Mouse (Mus musculus): ENCODE results near the gene Cask. TPM values are rescaled to one million over a fixed set of nuclear protein-coding genes. Genes with fewer than 3 reads are reported as not detected.

The Cask gene
- polyA plus RNA-seq, 1 experiment: 0.15 TPM

DNA sequence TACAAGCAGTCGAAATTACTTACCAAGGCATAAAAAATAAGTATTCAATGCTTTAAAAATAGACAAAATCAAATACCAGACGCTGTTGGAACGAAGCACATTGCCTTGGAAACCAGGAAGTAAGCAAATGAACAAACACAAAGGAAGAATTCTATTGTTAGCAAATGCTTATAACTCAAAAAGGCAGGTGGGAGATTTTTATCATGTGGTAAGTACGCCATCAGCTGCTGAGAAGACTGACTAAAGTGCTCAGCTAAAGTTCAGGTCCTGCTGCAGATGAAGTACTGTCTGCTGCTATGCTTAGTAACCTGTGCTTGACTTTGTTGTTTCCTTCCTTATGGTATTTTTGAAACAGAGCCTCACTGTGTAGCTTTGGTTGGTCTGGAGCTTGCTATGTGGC lies 232.7 kb downstream of the Cask start:
- no peaks in the 10 kb centered on the region for H3K27me3 ChIP-seq (ENCODE audit: control insufficient read depth)
- TF ChIP-seq GATA1 (IDR thresholded peaks at IDR 0.05; ENCODE audit: low read length): no peak
- no peak for TF ChIP-seq TAL1 (IDR thresholded peaks at IDR 0.05; ENCODE audit: low read length)
- H3K4me1 ChIP-seq (ENCODE audit: control insufficient read depth): no peaks in the 10 kb centered on the region
- H3K4me3 ChIP-seq (replicated peaks): no peak overlapping the region
- no peaks in the 10 kb centered on the region for H3K36me3 ChIP-seq (ENCODE audit: control insufficient read depth)
- no peaks in the 10 kb centered on the region for H3K9me3 ChIP-seq (ENCODE audit: control insufficient read depth, low read length)

- Histone ChIP-seq H3K4me1 (ENCODE audit: control insufficient read depth) (no peaks in the 10 kb centered on the region), H3K27me3 (ENCODE audit: control insufficient read depth) (no peaks in the 10 kb centered on the region), H3K9me3 (ENCODE audit: control insufficient read depth, low read length) (no peaks in the 10 kb centered on the region), H3K4me3 (replicated peaks) (no peak overlapping the region), H3K36me3 (ENCODE audit: control insufficient read depth) (no peaks in the 10 kb centered on the region)
- TF ChIP-seq TAL1 (IDR thresholded peaks at IDR 0.05; ENCODE audit: low read length): no peak
These were observed 233.9 kb downstream of the Cask start for GRCm38 (mm10) chrX:13617294-13617693.

DNA sequence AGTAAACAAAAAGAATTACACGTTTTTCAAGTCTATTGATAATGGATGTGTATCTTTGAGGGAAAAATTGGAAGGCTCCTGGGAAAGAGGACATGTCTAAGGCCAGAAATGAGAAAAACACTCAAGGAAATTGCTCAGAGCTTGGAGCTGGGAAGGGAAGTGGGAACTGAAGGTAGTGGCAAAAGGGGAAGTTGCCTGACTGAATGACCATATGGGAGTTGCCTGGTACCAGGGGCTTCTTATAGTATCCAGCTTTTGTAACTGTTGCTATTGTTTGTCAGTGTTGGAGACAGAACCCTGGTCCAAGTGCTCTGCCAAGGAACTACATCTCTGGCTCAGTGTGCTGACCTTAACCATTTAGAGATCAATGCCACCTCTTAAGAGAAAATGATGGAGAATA lies 234.4 kb downstream of the Cask start:
- H3K4me3 ChIP-seq (replicated peaks): no peak overlapping the region
- H3K9me3 ChIP-seq (ENCODE audit: control insufficient read depth, low read length): no peaks in the 10 kb centered on the region
- TF ChIP-seq GATA1 (IDR thresholded peaks at IDR 0.05; ENCODE audit: low read length) (no peak), TAL1 (IDR thresholded peaks at IDR 0.05; ENCODE audit: low read length) (no peak)
- H3K4me1 ChIP-seq (ENCODE audit: control insufficient read depth): no peaks in the 10 kb centered on the region
- H3K36me3 ChIP-seq (ENCODE audit: control insufficient read depth): no peaks in the 10 kb centered on the region
- H3K27me3 ChIP-seq (ENCODE audit: control insufficient read depth): no peaks in the 10 kb centered on the region

DNA sequence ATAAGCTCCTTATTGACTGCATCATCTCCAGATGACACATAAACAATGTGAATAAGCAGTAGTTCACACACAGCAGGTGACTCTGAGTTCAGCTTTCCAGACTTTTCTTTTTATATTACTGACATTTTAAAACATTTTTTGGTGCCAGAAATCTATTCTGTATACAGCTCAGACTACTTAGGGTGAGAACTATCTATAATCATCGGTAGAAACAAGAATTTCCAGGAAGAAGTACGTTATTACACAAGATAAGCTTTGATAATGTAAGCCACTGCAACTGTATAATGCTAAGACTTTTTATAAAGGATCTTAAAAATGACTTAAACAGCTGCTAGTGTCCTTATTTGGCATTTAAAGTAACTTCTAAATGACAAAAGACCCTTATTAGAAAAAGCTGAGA lies 239.1 kb downstream of the Cask start:
- Histone ChIP-seq H3K9me3 (ENCODE audit: control insufficient read depth, low read length) (no peaks in the 10 kb centered on the region), H3K4me3 (replicated peaks) (no peak overlapping the region), H3K27me3 (ENCODE audit: control insufficient read depth) (no peaks in the 10 kb centered on the region), H3K4me1 (ENCODE audit: control insufficient read depth) (no peaks in the 10 kb centered on the region), H3K36me3 (ENCODE audit: control insufficient read depth) (no peaks in the 10 kb centered on the region)
- no peak for TF ChIP-seq GATA1 (IDR thresholded peaks at IDR 0.05; ENCODE audit: low read length)

DNA sequence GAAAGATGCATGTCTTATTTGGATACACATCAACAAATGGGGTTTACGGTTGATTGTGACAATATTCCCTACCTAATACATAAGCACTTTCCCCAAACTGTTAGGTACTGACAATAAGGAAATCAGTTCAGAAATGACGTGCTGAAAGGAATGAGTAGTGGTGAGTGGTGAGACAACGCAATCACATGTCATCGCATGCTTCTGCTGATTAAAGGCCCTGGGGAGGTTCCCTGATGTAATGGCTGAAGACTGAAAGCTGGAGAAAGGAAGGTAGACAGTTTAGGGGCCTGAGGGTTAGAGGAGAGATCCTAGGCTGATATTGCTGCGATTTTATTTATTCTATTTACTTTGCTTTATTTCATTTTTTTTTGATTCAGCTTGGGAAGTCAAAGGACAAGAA lies 240.1 kb downstream of the Cask start:
- TF ChIP-seq TAL1 (IDR thresholded peaks at IDR 0.05; ENCODE audit: low read length) (no peak), GATA1 (IDR thresholded peaks at IDR 0.05; ENCODE audit: low read length) (no peak)
- H3K27me3 ChIP-seq (ENCODE audit: control insufficient read depth): no peaks in the 10 kb centered on the region
- H3K9me3 ChIP-seq (ENCODE audit: control insufficient read depth, low read length): no peaks in the 10 kb centered on the region

DNA sequence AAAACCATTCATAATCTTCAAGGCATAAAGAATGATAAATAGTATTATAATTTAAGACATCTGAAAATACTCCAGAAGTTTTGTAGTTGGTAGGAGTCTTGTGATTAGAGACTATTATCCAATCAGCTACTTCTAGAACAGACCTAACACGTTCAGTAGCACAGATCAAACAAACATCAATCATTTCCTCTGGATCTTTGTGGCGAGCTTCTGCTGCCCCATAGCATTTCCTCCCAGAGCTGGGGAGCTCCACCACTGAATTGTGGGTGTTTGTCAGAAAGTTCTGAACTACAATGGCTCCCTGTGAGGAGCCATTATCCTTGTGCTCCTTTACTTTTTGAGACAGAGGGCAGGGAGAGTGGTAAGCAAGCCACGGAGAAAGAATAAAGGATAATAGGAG lies 243.4 kb downstream of the Cask start:
- Histone ChIP-seq H3K9me3 (ENCODE audit: control insufficient read depth, low read length) (no peaks in the 10 kb centered on the region), H3K36me3 (ENCODE audit: control insufficient read depth) (no peaks in the 10 kb centered on the region), H3K4me1 (ENCODE audit: control insufficient read depth) (no peaks in the 10 kb centered on the region), H3K27me3 (ENCODE audit: control insufficient read depth) (no peaks in the 10 kb centered on the region), H3K4me3 (replicated peaks) (no peak overlapping the region)
- TF ChIP-seq TAL1 (IDR thresholded peaks at IDR 0.05; ENCODE audit: low read length): no peak
- TF ChIP-seq GATA1 (IDR thresholded peaks at IDR 0.05; ENCODE audit: low read length): no peak

More for the DNA sequence above, 240.1 kb downstream of the Cask start:
- H3K4me3 ChIP-seq (replicated peaks): no peak overlapping the region
- H3K4me1 ChIP-seq (ENCODE audit: control insufficient read depth): no peaks in the 10 kb centered on the region
- no peaks in the 10 kb centered on the region for H3K36me3 ChIP-seq (ENCODE audit: control insufficient read depth)

GRCm38 (mm10) chrX:13606741-13607140 lies 244.4 kb downstream of the Cask start:
- Histone ChIP-seq H3K4me3 (replicated peaks) (no peak overlapping the region), H3K4me1 (ENCODE audit: control insufficient read depth) (no peaks in the 10 kb centered on the region), H3K27me3 (ENCODE audit: control insufficient read depth) (no peaks in the 10 kb centered on the region), H3K9me3 (ENCODE audit: control insufficient read depth, low read length) (no peaks in the 10 kb centered on the region), H3K36me3 (ENCODE audit: control insufficient read depth) (no peaks in the 10 kb centered on the region)
- no peak for TF ChIP-seq TAL1 (IDR thresholded peaks at IDR 0.05; ENCODE audit: low read length)

DNA sequence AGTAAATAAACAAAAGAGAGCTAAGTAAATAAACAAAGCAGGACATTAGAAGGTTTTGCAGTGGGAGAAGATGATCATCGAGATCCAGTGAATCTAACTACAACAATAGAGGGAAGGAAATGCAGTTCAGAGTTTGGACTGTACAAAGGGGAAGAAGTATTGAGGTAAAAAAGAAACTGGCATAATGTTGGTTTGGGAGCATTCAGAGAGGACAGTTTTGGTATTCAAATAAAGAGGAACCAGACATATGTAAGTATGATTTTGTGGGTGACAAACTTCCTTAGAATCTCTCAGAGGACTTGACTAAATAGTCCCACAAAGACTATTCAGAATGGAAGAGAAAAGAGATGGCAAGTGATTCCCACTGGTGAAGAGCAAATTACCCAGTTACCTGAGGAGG lies 251.2 kb downstream of the Cask start:
- TF ChIP-seq GATA1 (IDR thresholded peaks at IDR 0.05; ENCODE audit: low read length): no peak
- no peak for TF ChIP-seq TAL1 (IDR thresholded peaks at IDR 0.05; ENCODE audit: low read length)
- Histone ChIP-seq H3K4me1 (ENCODE audit: control insufficient read depth) (no peaks in the 10 kb centered on the region), H3K9me3 (ENCODE audit: control insufficient read depth, low read length) (no peaks in the 10 kb centered on the region), H3K36me3 (ENCODE audit: control insufficient read depth) (no peaks in the 10 kb centered on the region), H3K27me3 (ENCODE audit: control insufficient read depth) (no peaks in the 10 kb centered on the region), H3K4me3 (replicated peaks) (no peak overlapping the region)

DNA sequence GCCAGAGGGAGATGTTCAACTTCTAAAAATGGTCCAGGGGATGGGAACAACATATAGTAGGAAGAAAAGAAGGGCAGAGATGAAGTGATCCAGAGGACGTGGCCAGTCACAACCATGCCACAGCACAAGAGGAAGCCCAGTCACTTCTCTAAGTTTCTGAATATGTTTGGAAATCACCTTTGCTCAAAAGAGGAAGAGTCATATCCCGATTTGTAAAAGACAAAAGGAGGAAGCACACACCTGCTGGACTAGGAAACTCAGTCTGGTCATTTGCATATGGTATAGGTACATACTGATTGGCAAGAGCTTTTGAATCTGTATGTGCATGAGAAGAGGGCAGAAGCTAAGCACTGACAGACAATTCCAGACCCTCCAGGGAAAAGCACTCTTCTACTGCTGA lies 251.8 kb downstream of the Cask start:
- Histone ChIP-seq H3K36me3 (ENCODE audit: control insufficient read depth) (no peaks in the 10 kb centered on the region), H3K27me3 (ENCODE audit: control insufficient read depth) (no peaks in the 10 kb centered on the region), H3K4me1 (ENCODE audit: control insufficient read depth) (no peaks in the 10 kb centered on the region), H3K9me3 (ENCODE audit: control insufficient read depth, low read length) (no peaks in the 10 kb centered on the region), H3K4me3 (replicated peaks) (no peak overlapping the region)
- no peak for TF ChIP-seq GATA1 (IDR thresholded peaks at IDR 0.05; ENCODE audit: low read length)
- no peak for TF ChIP-seq TAL1 (IDR thresholded peaks at IDR 0.05; ENCODE audit: low read length)

DNA sequence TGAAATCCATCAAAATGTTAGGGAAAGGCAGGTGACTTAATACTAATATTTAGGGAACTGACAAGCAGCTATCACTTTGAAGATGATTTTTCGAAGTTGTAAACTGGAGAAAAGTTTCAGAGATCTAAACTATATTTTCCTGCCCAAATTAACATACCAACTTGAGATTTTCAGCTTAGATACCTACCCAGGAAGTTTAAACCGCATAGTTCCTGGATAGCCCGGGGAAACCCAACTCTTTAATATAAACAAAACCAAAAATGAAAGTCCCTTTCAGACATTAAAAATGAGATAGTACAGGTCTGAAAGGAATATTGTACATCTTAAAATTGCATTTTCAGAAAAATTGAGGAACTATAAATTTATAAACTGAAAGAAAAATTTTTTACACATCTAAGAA lies 273.5 kb downstream of the Cask start:
- no peak overlapping the region for H3K4me3 ChIP-seq (replicated peaks)
- no peaks in the 10 kb centered on the region for H3K9me3 ChIP-seq (ENCODE audit: control insufficient read depth, low read length)
- TF ChIP-seq TAL1 (IDR thresholded peaks at IDR 0.05; ENCODE audit: low read length): no peak
- no peak for TF ChIP-seq GATA1 (IDR thresholded peaks at IDR 0.05; ENCODE audit: low read length)
- H3K36me3 ChIP-seq (ENCODE audit: control insufficient read depth): no peaks in the 10 kb centered on the region
- no peaks in the 10 kb centered on the region for H3K4me1 ChIP-seq (ENCODE audit: control insufficient read depth)
- no peaks in the 10 kb centered on the region for H3K27me3 ChIP-seq (ENCODE audit: control insufficient read depth)
